Mouse (Mus musculus) bone marrow, adult 2 months (tissue): ENCODE measurements around the gene Tbx21.

Experiments
- CTCF ChIP-seq: fragments of 200-500 bp; IDR thresholded peaks from 2 replicates; pipeline ENCODE4 v1.5.1; 2011; ENCODE audit warnings: low read length, control low read depth; ENCODE audit not compliant: control insufficient read depth, insufficient read depth
- POLR2A ChIP-seq: fragments of 200-500 bp; IDR thresholded peaks from 2 replicates; pipeline ENCODE4 v1.6.1; 2011; ENCODE audit warnings: low read depth, mild to moderate bottlenecking, control low read depth, low read length, borderline replicate concordance; ENCODE audit not compliant: control insufficient read depth

GRCm38 (mm10) chr11:97145320-97145719 is 30.2 kb upstream of the Tbx21 start:
- TF ChIP-seq POLR2A (no peak), CTCF (no peak)
